Mouse (Mus musculus): Measurements from ENCODE around the gene Ap5z1.

The Ap5z1 gene

GRCm38 (mm10) chr5:142509141-142510060 is 45.7 kb downstream of the Ap5z1 start:
- TF ChIP-seq GATA4 (IDR thresholded peaks at IDR 0.05; ENCODE audit: insufficient replicate concordance, low read length) = no peak

- TF ChIP-seq GATA4 (IDR thresholded peaks at IDR 0.05; ENCODE audit: insufficient replicate concordance, low read length) = no peak
These were observed 46.3 kb downstream of the Ap5z1 start for GRCm38 (mm10) chr5:142510061-142510414.

GRCm38 (mm10) chr5:142512112-142512511 is 48.4 kb downstream of the Ap5z1 start:
- TF ChIP-seq GATA4 (IDR thresholded peaks at IDR 0.05; ENCODE audit: insufficient replicate concordance, low read length) = no peak

- TF ChIP-seq GATA4 (IDR thresholded peaks at IDR 0.05; ENCODE audit: insufficient replicate concordance, low read length) = no peak
These were observed 55.2 kb downstream of the Ap5z1 start for GRCm38 (mm10) chr5:142518973-142519372.

GRCm38 (mm10) chr5:142520360-142520759 is 56.6 kb downstream of the Ap5z1 start:
- TF ChIP-seq GATA4 (IDR thresholded peaks at IDR 0.05; ENCODE audit: insufficient replicate concordance, low read length) = no peak

- no peak for TF ChIP-seq GATA4 (IDR thresholded peaks at IDR 0.05; ENCODE audit: insufficient replicate concordance, low read length)
These were observed 57.6 kb downstream of the Ap5z1 start for GRCm38 (mm10) chr5:142521195-142521866.

- TF ChIP-seq GATA4 (IDR thresholded peaks at IDR 0.05; ENCODE audit: insufficient replicate concordance, low read length) = no peak
These were observed 61.1 kb downstream of the Ap5z1 start for GRCm38 (mm10) chr5:142524711-142525464.
